Mouse (Mus musculus): ENCODE data around the gene B3gnt3. TPM values are rescaled to one million over a fixed set of nuclear protein-coding genes. Genes with fewer than 3 reads are reported as not detected.
A peak's percentile ranks its signal among the peaks of the same experiment; 100 is the strongest.

The B3gnt3 gene
- polyA plus RNA-seq, 1 experiment from 2014 or later = 0.36 TPM

DNA sequence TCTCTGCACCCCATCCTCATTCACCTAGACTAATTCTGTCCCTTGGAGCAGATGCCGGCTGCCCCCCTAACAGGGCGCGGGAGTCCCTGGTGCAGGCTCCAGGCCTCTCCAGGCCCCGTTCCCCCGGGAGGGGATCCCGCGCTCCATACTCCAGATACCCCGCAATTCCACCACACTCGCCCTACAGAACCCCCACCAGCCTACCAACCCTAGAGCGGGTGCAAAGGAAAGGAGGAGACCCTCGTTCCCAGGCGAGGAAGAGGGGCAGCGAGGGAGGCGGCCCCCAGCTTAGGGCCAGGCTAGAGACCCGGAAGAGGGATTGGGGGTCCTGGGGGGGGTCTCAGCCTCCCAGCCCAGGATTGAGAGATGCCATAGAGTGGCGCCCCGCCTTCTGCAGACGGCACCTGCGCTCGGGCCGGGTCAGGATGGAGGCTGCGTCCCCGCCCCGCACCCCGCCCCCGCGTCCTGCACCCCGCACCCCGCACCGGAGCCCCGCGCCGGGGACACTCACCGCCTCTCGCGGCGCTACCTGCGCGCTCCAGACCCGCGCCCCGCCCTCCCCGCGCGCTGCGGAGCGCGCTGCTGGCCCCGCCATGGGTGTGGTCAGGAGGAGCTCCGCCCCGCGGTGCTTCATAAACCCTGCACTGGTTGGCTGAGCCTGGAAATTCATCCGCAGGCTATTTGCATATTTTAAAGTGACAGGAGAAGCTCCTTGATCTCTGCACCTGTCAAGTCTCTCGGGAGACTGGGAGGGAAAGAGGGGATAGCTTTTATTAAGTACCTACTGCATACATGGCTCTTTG, 23.7 kb upstream of the B3gnt3 start, which contains the start of gene Fcho1:
TSS of gene Fcho1 (minus strand) at position 595 of the 803 bp plus-strand sequence.
- WGBS = 1% methylated on average over 41 of the region's 54 CpGs
- no peak within 1 kb of the TSS for H3K27ac ChIP-seq
- H3K4me2 ChIP-seq = peak within 1 kb of the TSS; percentile 88
- ATAC-seq (ENCODE audit: low FRiP score) = peak; percentile 87
- peak within 1 kb of the TSS; percentile 81 for H3K4me3 ChIP-seq (replicated peaks)
- H3K36me3 ChIP-seq (replicated peaks) = no peaks in the 10 kb centered on the region
- H3K9me3 ChIP-seq = no peaks in the 10 kb centered on the region
- peaks cover 26% of the 10 kb centered on the region for H3K27me3 ChIP-seq
- peaks cover 53% of the 10 kb centered on the region for H3K4me1 ChIP-seq
- peak within 1 kb of the TSS; percentile 89 for H3K9ac ChIP-seq

DNA sequence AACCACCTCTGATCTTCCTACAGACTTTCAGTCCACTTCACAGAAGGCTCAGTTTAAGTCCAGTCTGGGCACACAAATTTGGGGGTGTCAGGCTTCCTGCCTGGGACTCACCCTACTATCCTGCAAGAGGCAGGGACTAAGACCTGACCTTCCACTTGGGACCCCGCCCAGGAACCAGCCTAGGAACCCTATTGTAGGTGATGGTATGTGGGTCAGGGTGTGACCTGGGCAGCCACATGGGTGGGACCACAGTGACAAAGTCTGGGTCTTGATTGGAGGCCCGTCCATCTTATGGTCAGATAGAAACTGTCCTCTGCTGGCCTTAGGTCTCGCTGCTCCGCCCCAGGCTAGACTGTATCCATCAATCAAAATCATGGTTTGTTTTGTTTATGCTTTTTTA, 22.8 kb upstream of the B3gnt3 start:
- Histone ChIP-seq H3K4me3 (replicated peaks) (peak overlapping the region; percentile 81; the same call in 1 of the 2 replicates), H3K9me3 (no peaks in the 10 kb centered on the region), H3K27ac (no peak overlapping the region), H3K27me3 (peaks cover 24% of the 10 kb centered on the region), H3K9ac (no peak overlapping the region), H3K4me2 (peak overlapping the region; percentile 88), H3K4me1 (peaks cover 61% of the 10 kb centered on the region), H3K36me3 (replicated peaks) (no peaks in the 10 kb centered on the region)
- 80% methylated on average over 4 of the region's 4 CpGs for WGBS
- ATAC-seq (ENCODE audit: low FRiP score) = no peak

DNA sequence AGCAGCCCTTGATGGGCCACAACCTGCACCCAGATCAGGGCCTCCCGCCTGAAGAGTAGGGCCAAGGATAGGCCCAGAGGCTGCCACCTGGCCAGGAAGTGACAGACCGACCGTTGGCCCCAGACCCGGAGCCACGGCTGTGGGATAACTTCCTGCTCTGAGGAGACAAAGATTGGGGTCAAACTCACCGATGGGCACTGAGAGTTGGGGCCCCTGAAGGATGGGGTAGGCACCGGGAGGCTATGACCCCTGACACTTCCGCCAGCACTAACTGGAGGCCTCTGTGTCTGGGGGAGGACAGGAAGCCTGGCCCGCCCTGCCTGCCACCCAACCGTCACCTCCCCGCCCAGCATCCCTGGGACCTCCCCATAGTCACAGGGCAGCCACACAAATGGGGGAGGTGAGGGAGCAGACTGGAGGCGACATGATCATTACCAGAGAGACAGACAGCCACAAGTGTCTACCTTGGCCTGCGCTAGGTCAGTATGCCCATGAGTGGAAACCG, 21.5 kb upstream of the B3gnt3 start:
- Histone ChIP-seq H3K9me3 (no peaks in the 10 kb centered on the region), H3K36me3 (replicated peaks) (no peaks in the 10 kb centered on the region), H3K27me3 (peaks cover 24% of the 10 kb centered on the region), H3K4me3 (replicated peaks) (no peak overlapping the region), H3K4me1 (peaks cover 63% of the 10 kb centered on the region), H3K9ac (no peak overlapping the region), H3K27ac (no peak overlapping the region), H3K4me2 (no peak overlapping the region)
- WGBS = 75% methylated on average over 14 of the region's 14 CpGs
- no peak for ATAC-seq (ENCODE audit: low FRiP score)

DNA sequence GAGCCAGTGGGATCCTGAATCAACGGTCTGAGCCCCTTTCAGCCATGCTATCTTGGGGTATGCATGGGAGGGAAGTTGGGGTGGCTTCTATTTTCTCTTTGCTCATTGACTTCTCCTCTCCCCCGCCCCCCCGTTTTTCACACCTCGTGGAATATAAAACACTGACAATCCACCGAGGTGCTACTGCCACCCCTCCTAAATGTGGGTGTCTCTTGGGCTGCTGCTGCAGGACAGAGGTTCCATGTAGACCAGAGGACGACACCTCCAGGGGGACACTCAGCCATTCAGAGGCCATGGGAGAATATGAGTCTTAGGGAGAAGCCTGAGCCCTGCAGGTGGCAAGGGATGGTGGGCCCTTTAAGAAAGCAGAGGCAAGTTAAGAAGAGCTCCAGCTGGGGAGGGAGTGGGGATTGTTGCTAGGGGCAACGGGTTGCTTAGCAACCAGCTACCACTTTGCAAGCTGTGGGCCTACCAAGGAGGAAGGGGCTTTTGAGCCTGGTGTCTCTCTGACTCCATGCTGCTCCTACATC, 18.4 kb upstream of the B3gnt3 start:
- H3K4me3 ChIP-seq (replicated peaks) = no peak overlapping the region

DNA sequence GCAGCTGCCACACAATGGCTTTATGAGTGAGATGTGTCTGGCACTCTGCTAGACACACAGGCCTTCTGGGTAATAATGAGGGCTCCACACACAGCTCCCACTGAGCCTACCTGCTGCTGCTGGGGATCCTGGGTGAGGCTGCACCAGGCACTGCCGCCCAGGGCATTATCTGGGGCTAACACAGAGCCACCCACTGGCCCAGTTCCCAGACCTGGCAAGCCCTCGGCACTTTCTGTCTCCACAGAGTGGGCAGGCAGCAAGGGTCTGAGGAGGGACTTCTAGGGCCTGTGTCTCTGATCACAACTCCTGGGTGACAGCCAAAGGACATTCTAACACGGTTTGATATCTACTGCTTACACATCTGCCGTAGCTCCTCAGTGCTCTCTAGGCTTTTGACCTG, 17.6 kb upstream of the B3gnt3 start:
- no peak overlapping the region for H3K4me3 ChIP-seq (replicated peaks)
- H3K4me1 ChIP-seq = peaks cover 51% of the 10 kb centered on the region
- H3K4me2 ChIP-seq = 0 out of 2 replicates have a peak overlapping the region, but pooled peaks have one; percentile 38
- H3K27ac ChIP-seq = peak overlapping the region; percentile 88
- no peaks in the 10 kb centered on the region for H3K9me3 ChIP-seq
- H3K36me3 ChIP-seq (replicated peaks) = peaks cover 17% of the 10 kb centered on the region
- WGBS = 48% methylated on average over 4 of the region's 4 CpGs
- no peak; the same call in 1 of the 2 replicates for ATAC-seq (ENCODE audit: low FRiP score)
- no peaks in the 10 kb centered on the region for H3K27me3 ChIP-seq
- H3K9ac ChIP-seq = no peak overlapping the region

More for the DNA sequence above, 18.4 kb upstream of the B3gnt3 start:
- H3K9ac ChIP-seq = peak overlapping the region; percentile 25; the same call in 1 of the 2 replicates
- H3K36me3 ChIP-seq (replicated peaks) = peaks cover 16% of the 10 kb centered on the region
- H3K27ac ChIP-seq = peak overlapping the region; percentile 88
- 21% methylated on average over 7 of the region's 7 CpGs for WGBS
- peak overlapping the region; percentile 38 for H3K4me2 ChIP-seq
- H3K9me3 ChIP-seq = no peaks in the 10 kb centered on the region
- peak; percentile 90 for ATAC-seq (ENCODE audit: low FRiP score)
- H3K27me3 ChIP-seq = 0 out of 2 replicates have a peak, but pooled peaks cover 4% of the 10 kb centered on the region
- peaks cover 59% of the 10 kb centered on the region for H3K4me1 ChIP-seq

DNA sequence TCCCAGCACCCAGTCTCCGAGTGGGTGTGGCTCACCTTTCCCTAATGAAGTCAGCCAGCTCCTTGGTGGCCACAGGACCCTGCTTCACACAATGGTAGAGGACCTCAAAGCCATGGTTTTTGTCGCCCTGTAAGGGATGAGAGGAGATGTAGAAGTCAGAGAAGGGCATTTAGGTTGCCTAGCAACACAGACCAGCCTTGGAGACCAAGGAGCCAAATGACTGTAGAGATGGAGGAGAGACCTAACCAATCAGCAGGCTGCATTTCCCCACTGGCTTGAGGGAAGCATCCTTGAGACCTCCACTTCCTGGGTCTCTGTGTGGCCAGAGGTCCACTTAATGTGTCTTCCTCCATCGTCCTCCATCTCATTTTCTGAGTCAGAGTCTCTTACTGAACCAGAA, 16.7 kb upstream of the B3gnt3 start:
- no peak overlapping the region for H3K4me3 ChIP-seq (replicated peaks)
- WGBS = 26% methylated on average over 3 of the region's 3 CpGs
- ATAC-seq (ENCODE audit: low FRiP score) = no peak
- peak overlapping the region; percentile 88; the same call in 1 of the 2 replicates for H3K27ac ChIP-seq
- H3K9me3 ChIP-seq = no peaks in the 10 kb centered on the region
- peaks cover 44% of the 10 kb centered on the region for H3K4me1 ChIP-seq
- no peak overlapping the region for H3K9ac ChIP-seq
- no peak overlapping the region for H3K4me2 ChIP-seq
- no peaks in the 10 kb centered on the region for H3K27me3 ChIP-seq
- H3K36me3 ChIP-seq (replicated peaks) = peaks cover 17% of the 10 kb centered on the region

DNA sequence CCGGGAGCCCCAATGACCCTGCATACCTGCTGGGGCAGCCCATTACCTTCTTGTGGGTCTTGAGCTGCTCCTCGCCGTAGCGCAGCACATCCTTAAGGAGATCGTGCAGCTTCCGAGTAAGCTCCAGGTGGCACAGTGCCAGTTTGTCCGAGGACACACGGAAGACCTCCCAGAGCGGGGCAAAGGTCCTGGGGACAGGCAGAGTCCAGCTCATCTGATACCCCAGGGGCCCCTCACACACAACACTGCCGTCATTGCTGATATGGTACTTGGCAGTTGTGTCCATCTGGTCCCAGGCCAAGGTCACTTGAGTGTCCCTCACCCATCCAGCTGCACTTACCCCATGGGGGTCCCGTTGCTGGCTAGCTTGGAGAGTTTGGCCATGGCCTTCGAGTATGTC, 15.5 kb upstream of the B3gnt3 start:
- H3K4me2 ChIP-seq = no peak overlapping the region
- no peaks in the 10 kb centered on the region for H3K9me3 ChIP-seq
- no peak overlapping the region for H3K27ac ChIP-seq
- peaks cover 42% of the 10 kb centered on the region for H3K4me1 ChIP-seq
- no peak for ATAC-seq (ENCODE audit: low FRiP score)
- no peaks in the 10 kb centered on the region for H3K27me3 ChIP-seq
- 91% methylated on average over 12 of the region's 12 CpGs for WGBS
- no peak overlapping the region for H3K9ac ChIP-seq
- peaks cover 22% of the 10 kb centered on the region for H3K36me3 ChIP-seq (replicated peaks)
- H3K4me3 ChIP-seq (replicated peaks) = no peak overlapping the region

DNA sequence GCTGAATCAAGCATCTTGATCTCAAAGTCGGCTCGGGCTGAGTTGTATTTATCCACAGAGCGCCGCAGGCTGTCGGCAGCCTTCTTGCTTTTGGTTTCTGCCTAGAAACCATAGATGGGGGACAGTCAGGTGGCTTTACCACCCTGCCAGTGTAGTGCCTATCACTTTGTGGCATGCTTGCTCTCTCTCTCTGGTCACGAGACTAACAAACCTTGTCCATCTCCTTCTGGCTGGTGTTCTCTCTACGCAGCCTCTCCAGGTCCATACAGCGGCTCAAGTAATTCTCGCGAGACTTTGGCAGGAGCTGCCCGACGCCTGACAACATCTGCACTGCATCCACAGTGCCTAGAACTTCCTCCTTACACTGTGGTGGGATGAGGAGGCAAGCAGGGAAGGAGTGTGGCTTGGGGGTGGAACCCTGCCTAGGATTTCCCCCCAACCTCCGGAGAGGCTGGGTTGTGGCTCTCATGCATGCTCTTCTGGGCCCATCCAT, 15.0 kb upstream of the B3gnt3 start:
- H3K36me3 ChIP-seq (replicated peaks) = peaks cover 25% of the 10 kb centered on the region
- H3K4me3 ChIP-seq (replicated peaks) = no peak overlapping the region
- 84% methylated on average over 13 of the region's 13 CpGs for WGBS
- no peak overlapping the region for H3K9ac ChIP-seq
- H3K4me2 ChIP-seq = no peak overlapping the region
- H3K9me3 ChIP-seq = no peaks in the 10 kb centered on the region
- no peak for ATAC-seq (ENCODE audit: low FRiP score)
- H3K27me3 ChIP-seq = no peaks in the 10 kb centered on the region
- H3K4me1 ChIP-seq = peaks cover 37% of the 10 kb centered on the region
- H3K27ac ChIP-seq = no peak overlapping the region

DNA sequence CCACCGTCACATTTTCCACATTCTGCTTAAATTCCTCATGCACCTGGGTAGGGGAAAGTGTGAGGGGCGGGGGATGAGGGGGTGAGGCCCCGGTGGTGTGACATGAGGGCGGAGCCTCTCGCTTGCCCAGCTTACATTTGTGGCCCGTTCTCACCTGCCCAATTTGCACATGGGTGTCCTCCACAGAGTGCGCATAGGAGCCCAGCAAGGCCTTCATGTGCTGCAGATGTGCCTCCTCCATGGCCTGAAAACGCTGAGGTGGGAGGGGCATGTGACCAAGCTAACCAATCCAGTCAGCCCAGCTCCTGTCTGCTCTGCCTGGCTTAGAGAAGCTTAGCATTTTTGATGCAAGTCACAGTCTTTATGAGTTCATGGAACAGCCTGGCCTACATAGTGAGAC, 13.9 kb upstream of the B3gnt3 start:
- H3K27me3 ChIP-seq = no peaks in the 10 kb centered on the region
- H3K36me3 ChIP-seq (replicated peaks) = peaks cover 25% of the 10 kb centered on the region
- WGBS = 58% methylated on average over 8 of the region's 8 CpGs
- no peak for ATAC-seq (ENCODE audit: low FRiP score)
- no peak overlapping the region for H3K4me3 ChIP-seq (replicated peaks)
- H3K9ac ChIP-seq = no peak overlapping the region
- H3K4me1 ChIP-seq = peaks cover 26% of the 10 kb centered on the region
- no peak overlapping the region for H3K4me2 ChIP-seq
- no peaks in the 10 kb centered on the region for H3K9me3 ChIP-seq
- no peak overlapping the region for H3K27ac ChIP-seq

DNA sequence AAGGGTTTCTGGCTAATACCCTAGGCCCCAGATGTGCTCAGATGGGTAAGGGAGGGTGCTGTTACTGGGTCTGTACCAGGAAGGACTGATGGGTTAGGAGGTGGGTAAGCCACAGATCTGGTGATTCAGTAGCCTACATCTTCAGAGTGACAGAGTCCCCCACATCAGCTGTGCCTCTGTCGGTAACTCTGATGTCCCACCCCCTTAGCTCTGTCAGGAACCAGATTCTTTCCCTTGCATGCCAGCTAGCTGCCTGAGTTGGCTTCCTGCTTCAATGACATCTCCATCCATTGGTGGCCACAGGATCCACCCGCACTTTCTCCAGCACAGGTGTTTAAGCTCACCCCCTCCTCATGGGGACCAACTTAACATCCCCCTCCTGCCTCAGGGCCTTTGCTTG, 10.0 kb upstream of the B3gnt3 start:
- Histone ChIP-seq H3K27me3 (peaks cover 27% of the 10 kb centered on the region), H3K9me3 (no peaks in the 10 kb centered on the region), H3K4me3 (replicated peaks) (no peak overlapping the region), H3K4me1 (peaks cover 10% of the 10 kb centered on the region), H3K27ac (no peak overlapping the region), H3K4me2 (no peak overlapping the region), H3K36me3 (replicated peaks) (peaks cover 18% of the 10 kb centered on the region), H3K9ac (no peak overlapping the region)
- WGBS = 77% methylated on average over 2 of the region's 2 CpGs
- no peak for ATAC-seq (ENCODE audit: low FRiP score)

DNA sequence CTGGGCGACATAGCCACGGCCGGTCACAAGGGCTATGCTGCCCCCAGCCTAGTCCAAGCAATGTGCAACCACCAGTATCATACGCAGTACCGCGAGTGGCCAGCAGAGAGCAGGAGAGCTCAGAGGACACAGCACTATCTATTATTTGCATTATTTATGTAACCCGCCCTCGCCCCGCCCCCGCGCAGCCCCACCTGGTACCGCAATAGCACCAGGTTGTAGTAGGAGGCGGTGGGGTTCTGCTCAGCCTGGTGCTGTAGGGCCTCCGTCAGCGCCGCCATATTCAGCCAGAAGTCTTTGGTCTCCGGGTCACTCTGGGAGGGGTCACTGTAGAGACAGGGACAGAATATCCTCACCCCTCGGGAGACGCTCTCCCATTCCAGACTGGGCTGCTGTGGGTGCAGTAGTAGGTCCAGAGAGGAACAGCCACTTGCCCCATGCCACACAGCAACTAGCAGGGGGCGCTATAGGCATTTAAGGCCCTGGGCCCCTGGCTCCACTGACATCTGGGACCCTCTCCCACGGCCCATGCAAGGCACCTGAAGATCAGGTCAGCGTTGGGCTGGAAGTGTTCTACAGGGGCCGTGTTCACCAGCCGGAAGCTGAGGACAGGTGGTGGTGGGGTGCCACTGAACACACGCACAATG, 8.3 kb upstream of the B3gnt3 start:
- Histone ChIP-seq H3K4me2 (peak overlapping the region; percentile 44), H3K4me3 (replicated peaks) (0 out of 2 replicates have a peak overlapping the region, but pooled peaks have one; percentile 10), H3K27me3 (peaks cover 33% of the 10 kb centered on the region), H3K27ac (no peak overlapping the region), H3K9ac (0 out of 2 replicates have a peak overlapping the region, but pooled peaks have one; percentile 12), H3K9me3 (no peaks in the 10 kb centered on the region), H3K36me3 (replicated peaks) (peaks cover 9% of the 10 kb centered on the region; the same call in 1 of the 2 replicates), H3K4me1 (peaks cover 10% of the 10 kb centered on the region)
- peak; percentile 71 for ATAC-seq (ENCODE audit: low FRiP score)
- WGBS = 22% methylated on average over 25 of the region's 25 CpGs
